Mouse (Mus musculus) left cerebral cortex, adult 8-10 months (tissue): ENCODE data around the gene Cachd1. TPM values are rescaled to one million over a fixed set of nuclear protein-coding genes. Genes with fewer than 3 reads are reported as not detected.

Experiments used
- DNase-seq, 2 experiments: peaks; one replicate each; pipeline ENCODE4 v3.0.0; 2022; ENCODE audit warnings: low spot score in 2 of 2
- total RNA-seq, 4 experiments: library from RNA; stranded (reverse); gene quantifications; 2 replicates each; pipeline ENCODE4 v1.2.4; 2022

The Cachd1 gene
- total RNA-seq, 4 experiments from 2014 or later = 11.9 to 19.9 (median 16.4) TPM

- no peak for DNase-seq
These were observed 13.7 kb downstream of the Cachd1 start for GRCm38 (mm10) chr4:100790176-100790575.

GRCm38 (mm10) chr4:100793147-100793546, 16.7 kb downstream of the Cachd1 start:
- no peak for DNase-seq

- no peak for DNase-seq
These were observed 19.0 kb downstream of the Cachd1 start for GRCm38 (mm10) chr4:100795523-100795922.

GRCm38 (mm10) chr4:100800730-100801442, 24.4 kb downstream of the Cachd1 start:
- DNase-seq = no peak

GRCm38 (mm10) chr4:100801443-100801786, 24.9 kb downstream of the Cachd1 start:
- DNase-seq = no peak

GRCm38 (mm10) chr4:100811057-100811695, 34.7 kb downstream of the Cachd1 start:
- no peak for DNase-seq

GRCm38 (mm10) chr4:100811802-100812510, 35.5 kb downstream of the Cachd1 start:
- DNase-seq = no peak

- DNase-seq = no peak
These were observed 37.4 kb downstream of the Cachd1 start for GRCm38 (mm10) chr4:100813767-100814461.

- DNase-seq = no peak
These were observed 42.8 kb downstream of the Cachd1 start for GRCm38 (mm10) chr4:100819238-100819637.

GRCm38 (mm10) chr4:100822526-100822925, 46.1 kb downstream of the Cachd1 start:
- DNase-seq = no peak

- no peak for DNase-seq
These were observed 50.9 kb downstream of the Cachd1 start for GRCm38 (mm10) chr4:100827374-100827773.

- no peak for DNase-seq
These were observed 52.3 kb downstream of the Cachd1 start for GRCm38 (mm10) chr4:100828737-100829136.

GRCm38 (mm10) chr4:100837205-100837604, 60.7 kb downstream of the Cachd1 start:
- no peak for DNase-seq

GRCm38 (mm10) chr4:100842629-100843028, 66.2 kb downstream of the Cachd1 start:
- DNase-seq = no peak

GRCm38 (mm10) chr4:100843119-100843518, 66.6 kb downstream of the Cachd1 start:
- no peak for DNase-seq

- no peak for DNase-seq
These were observed 74.5 kb downstream of the Cachd1 start for GRCm38 (mm10) chr4:100850846-100851495.

- DNase-seq = no peak
These were observed 76.0 kb downstream of the Cachd1 start for GRCm38 (mm10) chr4:100852448-100852847.

GRCm38 (mm10) chr4:100853426-100853825, 77.0 kb downstream of the Cachd1 start:
- no peak for DNase-seq

GRCm38 (mm10) chr4:100855373-100855772, 78.9 kb downstream of the Cachd1 start:
- DNase-seq = no peak

- DNase-seq = no peak
These were observed 81.0 kb downstream of the Cachd1 start for GRCm38 (mm10) chr4:100857411-100857869.

- DNase-seq = no peak
These were observed 87.5 kb downstream of the Cachd1 start for GRCm38 (mm10) chr4:100863861-100864428.
